Mouse (Mus musculus): ENCODE measurements around the gene Robo2.

- TF ChIP-seq CTCF (IDR thresholded peaks at IDR 0.05; ENCODE audit: low read depth), result no peak
- TF ChIP-seq EP300 (IDR thresholded peaks at IDR 0.05; ENCODE audit: low read depth), result no peak
Observed at GRCm38 (mm10) chr16:73863748-73864147, 547.9 kb downstream of the Robo2 start.

Data from liver, embryonic 14.5 days (tissue).